Mouse (Mus musculus) T-cell, adult 2 months (primary cell): ENCODE measurements around the gene Vps13d.

Source experiments
- DNase-seq: peaks from one replicate; pipeline ENCODE4 v3.0.0; 2022; ENCODE audit warnings: low spot score

Gene Vps13d

GRCm38 (mm10) chr4:145034506-145035243 is 160.1 kb downstream of the Vps13d start:
- no peak for DNase-seq

DNA sequence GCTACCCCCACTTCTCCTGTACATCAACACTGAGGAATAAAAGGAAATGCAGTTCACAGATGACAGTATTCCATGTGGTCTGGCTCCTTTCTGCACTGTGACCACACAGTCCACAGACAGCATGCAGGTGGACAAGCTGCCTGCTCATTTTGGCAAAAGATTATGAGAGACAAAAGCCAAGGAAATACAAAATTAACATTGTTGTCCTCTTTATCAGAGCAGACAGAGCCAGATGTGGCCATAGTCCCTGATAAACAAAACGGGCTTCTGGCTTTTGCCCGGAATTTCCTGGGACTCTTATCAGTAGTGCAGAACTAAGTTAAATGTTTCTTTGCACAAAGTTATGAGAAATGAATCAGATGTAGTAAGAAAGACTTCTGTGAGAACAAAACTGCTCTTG is 161.4 kb downstream of the Vps13d start:
- no peak for DNase-seq

DNA sequence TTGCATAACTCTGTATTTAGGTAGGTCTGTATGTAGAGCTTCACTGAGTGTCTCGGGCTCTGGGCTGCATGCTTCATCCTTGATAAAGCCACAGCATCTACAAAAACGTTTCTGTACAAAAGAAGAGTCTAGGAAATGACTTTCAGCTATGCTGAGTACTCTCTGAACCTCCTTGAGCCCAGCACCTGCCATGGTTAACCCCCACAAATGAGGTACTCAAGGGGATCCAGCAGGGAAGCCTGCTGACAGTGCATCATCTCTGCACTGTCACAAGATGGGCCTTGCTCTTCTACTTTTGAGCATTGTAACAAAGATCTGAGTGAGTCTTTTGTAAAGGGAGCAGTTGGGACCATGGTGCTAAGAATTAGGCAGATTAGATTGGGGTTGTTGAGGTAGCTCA is 162.2 kb downstream of the Vps13d start:
- DNase-seq = no peak

DNA sequence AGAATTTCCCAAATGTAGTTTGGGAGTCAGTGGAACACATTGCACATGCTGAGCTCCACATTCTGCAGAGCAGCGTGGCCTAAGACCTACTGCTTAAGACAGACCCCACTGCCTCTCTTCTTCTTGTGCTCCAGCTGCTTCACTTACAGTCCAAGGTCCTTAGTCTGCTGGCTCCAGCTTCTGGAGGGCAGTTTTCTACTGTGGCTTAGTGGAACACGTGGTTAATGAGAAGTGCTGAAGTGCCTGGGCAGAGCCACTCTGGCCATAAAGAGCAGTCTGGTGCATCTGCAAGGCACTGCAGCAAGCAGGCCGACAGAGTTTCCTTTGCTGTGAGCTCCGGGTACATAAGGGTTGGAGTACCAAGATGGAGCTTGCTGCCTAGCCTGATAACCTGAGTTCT is 163.3 kb downstream of the Vps13d start:
- DNase-seq = no peak

- no peak for DNase-seq
Measured at GRCm38 (mm10) chr4:145026449-145026851, 168.4 kb downstream of the Vps13d start.

GRCm38 (mm10) chr4:145025409-145025762 is 169.4 kb downstream of the Vps13d start:
- DNase-seq = no peak

DNA sequence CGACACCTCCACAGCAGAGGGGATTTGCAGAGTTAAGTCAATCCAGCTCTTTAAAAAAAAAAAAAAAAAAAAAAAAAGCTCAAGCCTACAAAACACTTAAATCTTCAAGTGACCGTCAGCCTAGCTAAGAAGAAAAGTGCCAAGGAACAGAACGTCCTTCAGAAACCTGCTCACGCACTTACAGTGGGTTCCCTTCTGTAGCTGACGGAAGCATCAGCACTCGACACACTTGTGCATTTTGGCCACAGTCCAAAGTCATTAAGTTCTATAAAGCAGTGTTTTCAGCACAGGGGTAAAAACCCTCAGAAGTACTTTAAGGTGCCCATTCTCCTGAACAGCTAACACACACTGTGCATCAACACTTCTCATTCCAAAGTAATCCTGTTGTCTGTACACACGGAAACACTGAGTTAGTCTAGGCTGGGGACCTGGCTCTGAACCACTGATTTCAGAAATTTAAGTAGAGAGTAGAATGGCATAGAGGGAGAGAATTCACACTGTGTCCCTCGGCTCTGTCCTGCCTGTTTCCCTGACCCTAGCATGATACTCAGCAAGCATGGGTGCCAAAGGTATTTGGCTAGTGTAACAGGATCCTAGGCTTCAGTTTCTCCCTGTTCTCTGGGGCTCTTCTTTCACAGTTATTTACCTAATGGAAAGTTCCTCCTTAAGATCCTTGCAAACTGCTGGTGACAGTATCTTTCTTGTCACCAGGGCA is 170.0 kb downstream of the Vps13d start:
- DNase-seq = no peak

- no peak for DNase-seq
Measured at GRCm38 (mm10) chr4:145023911-145024310, 170.9 kb downstream of the Vps13d start.

- DNase-seq = no peak
Measured at GRCm38 (mm10) chr4:145022815-145023214, 172.0 kb downstream of the Vps13d start.

- no peak for DNase-seq
Measured at GRCm38 (mm10) chr4:145022211-145022610, 172.6 kb downstream of the Vps13d start.

DNA sequence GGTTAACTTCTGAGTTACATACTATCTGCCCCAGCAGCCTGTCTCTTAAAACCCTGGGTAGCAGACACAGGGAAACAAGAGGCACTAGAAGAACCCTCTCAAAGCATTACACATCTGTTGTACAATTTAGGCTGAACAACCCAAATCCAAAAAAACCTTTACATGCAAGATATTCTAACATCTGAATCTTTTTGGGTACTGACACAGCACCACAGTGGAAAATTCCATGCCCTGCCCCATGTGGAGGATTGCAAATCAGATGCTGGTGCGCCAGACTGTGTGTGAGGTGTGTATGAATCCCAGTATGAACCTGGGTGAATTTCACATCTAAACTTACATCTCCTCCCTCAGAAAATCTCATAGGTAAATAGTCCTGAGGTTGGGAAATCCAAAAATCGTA is 174.4 kb downstream of the Vps13d start:
- DNase-seq = no peak

DNA sequence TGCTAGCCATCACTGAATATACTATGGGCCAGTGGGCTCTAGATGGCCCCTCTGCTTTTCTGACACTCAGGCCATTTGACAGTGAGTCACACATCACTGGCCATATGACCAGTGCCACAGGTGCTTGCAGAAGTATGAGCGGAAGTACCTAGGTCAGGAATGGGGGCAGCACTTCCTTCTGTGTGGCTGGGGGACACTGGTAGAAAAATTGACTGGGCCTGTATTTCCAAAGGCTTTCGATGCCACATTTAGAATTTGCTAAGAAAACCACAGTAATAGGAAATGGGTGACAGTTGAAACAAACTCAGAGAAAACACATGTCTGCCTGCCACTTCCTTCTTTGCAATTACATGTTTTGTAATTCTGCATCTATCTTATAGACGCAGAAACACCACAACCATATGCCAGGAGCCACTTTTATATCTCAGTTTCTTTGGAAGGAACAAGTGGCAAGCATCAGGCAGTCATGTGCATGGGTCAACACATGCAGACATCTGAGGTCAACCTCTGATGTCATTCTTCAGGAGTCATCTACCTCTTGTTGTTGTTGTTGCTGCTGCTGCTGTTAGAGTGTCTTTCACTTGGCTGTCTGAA is 175.6 kb downstream of the Vps13d start:
- DNase-seq = peak; percentile 25

GRCm38 (mm10) chr4:145017745-145018144 is 177.1 kb downstream of the Vps13d start:
- no peak for DNase-seq

GRCm38 (mm10) chr4:145016669-145017068 is 178.1 kb downstream of the Vps13d start:
- DNase-seq = no peak

DNA sequence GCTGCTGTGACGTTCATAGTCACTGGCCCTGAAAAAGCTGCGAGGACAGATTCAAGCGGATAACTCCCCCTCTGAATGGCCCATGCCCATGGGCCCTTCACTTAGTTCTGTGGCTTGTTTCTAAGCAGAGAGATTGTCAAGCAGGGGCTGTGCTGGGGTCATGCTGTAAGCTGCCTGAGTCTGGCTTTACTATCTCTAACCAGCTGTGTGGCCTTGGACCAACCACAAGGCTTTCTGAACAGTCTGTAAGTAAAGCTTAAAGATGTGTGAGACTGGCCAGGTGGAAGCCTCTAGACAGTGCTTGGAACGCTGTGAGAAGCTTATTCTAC is 180.2 kb downstream of the Vps13d start:
- no peak for DNase-seq

- no peak for DNase-seq
Measured at GRCm38 (mm10) chr4:145013760-145014631, 180.8 kb downstream of the Vps13d start.

DNA sequence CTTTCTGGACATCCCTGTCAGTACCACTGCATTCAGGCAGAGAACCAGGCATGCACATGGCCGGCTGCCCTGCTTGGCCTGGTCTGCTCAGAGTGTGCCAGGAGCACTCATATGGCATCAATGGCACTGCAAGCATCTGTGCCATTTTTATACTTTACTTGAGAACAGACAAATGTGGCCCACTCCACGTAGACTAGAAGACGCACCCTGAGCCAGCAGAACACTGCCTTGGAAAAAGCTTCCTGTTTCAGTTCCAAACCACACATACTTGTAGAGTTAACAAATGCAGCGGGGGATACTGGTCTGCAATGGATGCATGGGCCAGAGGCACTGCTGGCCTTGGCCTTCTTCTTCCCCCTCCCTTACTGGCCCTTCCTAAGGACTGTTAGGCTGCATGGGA is 181.6 kb downstream of the Vps13d start:
- DNase-seq = no peak

DNA sequence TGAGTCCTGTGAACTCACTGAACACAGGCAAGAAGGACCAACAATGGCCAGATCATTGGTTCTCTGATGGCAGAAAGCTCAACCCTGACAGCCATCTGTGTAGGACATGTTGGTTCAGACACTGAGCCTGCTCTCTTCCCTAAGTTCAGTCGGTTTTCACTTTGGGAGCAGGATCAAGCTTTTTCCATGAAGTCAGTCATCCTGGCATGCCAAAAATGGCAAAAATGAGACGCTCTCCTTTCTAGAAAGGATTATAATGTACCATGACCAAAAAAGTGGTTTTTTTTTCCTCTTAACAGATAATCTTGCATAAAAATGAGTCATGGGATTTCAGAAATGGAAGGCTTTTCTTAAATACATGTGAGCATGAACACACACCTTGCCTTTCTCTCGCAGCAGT is 183.6 kb downstream of the Vps13d start:
- no peak for DNase-seq

GRCm38 (mm10) chr4:145009934-145010333 is 184.9 kb downstream of the Vps13d start:
- DNase-seq = no peak

DNA sequence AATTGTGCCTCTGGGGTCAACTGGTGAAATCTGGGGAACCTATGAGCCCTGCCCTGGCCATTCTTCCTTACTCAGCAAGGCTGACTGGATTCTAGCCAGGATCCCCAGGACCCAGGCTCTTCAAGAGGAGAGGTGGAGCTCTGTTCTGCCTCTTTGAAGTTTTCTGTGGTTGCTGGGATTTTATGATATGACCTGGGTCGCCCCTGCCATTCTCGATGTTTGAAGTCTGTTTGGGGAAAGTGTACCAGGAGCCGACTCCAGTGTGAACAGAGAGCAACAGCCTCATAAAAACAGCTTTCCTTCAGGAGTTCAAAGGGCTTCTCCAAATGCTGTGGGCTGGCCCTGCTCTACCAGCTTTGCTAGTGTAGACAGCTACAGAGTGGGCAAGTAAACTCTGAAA is 185.4 kb downstream of the Vps13d start:
- DNase-seq = no peak

GRCm38 (mm10) chr4:145005943-145006545 is 188.8 kb downstream of the Vps13d start:
- no peak for DNase-seq

- no peak for DNase-seq
Measured at GRCm38 (mm10) chr4:145004176-145004575, 190.6 kb downstream of the Vps13d start.
